Mouse (Mus musculus) MEL (cell line): Measurements from ENCODE around the gene Rnf213.

ENCODE experiments used
- BHLHE40 ChIP-seq: IDR thresholded peaks from 2 replicates; pipeline ENCODE4 v1.6.1; 2012; ENCODE audit warnings: low read depth, mild to moderate bottlenecking, inconsistent platforms, low read length, improper control_type of control experiment, borderline replicate concordance
- CTCF ChIP-seq, 3 experiments: IDR thresholded peaks in 2 of 3; conservative IDR thresholded peaks in 1 of 3; 2 replicates each; pipeline ENCODE4 v1.5.1; 2011 to 2012; ENCODE audit warnings: low read length in 3 of 3, low read depth in 2 of 3, mild to moderate bottlenecking in 2 of 3, improper control_type of control experiment in 1 of 3, inconsistent platforms in 1 of 3, mixed read lengths in 1 of 3, moderate library complexity in 1 of 3; ENCODE audit not compliant: control insufficient read depth in 1 of 3, insufficient read depth in 1 of 3, poor library complexity in 1 of 3, severe bottlenecking in 1 of 3

GRCm38 (mm10) chr11:119344178-119344577 lies 48.7 kb upstream of the Rnf213 start:
- TF ChIP-seq CTCF (IDR thresholded peaks at IDR 0.05 in 2 of 3, conservative IDR thresholded peaks at IDR 0.05 in 1 of 3; ENCODE audit: control insufficient read depth in 1 of 3, insufficient read depth in 1 of 3, low read depth in 2 of 3, low read length in 3 of 3, poor library complexity in 1 of 3, severe bottlenecking in 1 of 3) = no peak
- TF ChIP-seq BHLHE40 = no peak
